Mouse (Mus musculus) gastrocnemius, adult 2 months (tissue): ENCODE data around the gene Spag7. TPM values are rescaled to one million over a fixed set of nuclear protein-coding genes. Genes with fewer than 3 reads are reported as not detected.

ENCODE experiments used
- DNase-seq: peaks from one replicate; pipeline ENCODE4 v3.0.0; 2022
- H3K27ac ChIP-seq: fragments of 200-600 bp; 2 replicates; pipeline ENCODE4 v1.8.1; 2022; ENCODE audit warnings: mild to moderate bottlenecking
- H3K4me3 ChIP-seq: fragments of 200-600 bp; 2 replicates; pipeline ENCODE4 v1.8.1; 2022; ENCODE audit warnings: mild to moderate bottlenecking, moderate library complexity
- CTCF ChIP-seq: fragments of 200-600 bp; IDR thresholded peaks from 2 replicates; pipeline ENCODE4 v1.8.1; 2022; ENCODE audit warnings: antibody characterized with exemption, mild to moderate bottlenecking, moderate library complexity
- intact Hi-C: fragments of 180-260 bp; cut with DNase I; formaldehyde crosslinking; loops from one replicate; pipeline ENCODE4 v1.15.1; 2025
- total RNA-seq, 2 experiments: library from RNA; stranded (reverse); gene quantifications; 2 replicates each; pipeline ENCODE4 v1.2.3; 2021

Gene Spag7
- total RNA-seq, 2 experiments from 2014 or later, result 86.3 to 86.4 TPM

DNA sequence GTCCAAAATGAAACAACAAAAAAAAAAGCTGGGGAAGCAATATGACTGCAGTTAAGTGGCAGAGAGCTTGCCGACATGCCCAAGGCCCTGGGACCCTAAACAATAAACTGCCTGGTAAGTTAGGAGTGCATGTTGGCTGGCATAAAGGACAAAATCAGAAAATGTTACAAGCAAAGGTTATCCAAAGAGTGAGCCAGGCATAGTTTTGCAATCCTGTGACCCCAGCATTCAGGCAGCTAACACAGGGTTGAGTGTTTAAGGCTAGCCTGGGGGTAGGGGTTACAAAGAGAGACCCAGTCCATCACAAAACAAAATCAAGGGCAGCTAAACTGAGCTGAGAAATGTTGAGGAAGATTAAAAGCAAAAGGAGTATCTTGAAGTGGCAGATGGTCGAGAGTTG lies 29.8 kb upstream of the Spag7 start:
- peak overlapping the region; percentile 100 for H3K27ac ChIP-seq
- peak overlapping the region; percentile 75 for H3K4me3 ChIP-seq
- no peak for DNase-seq
- no peak for TF ChIP-seq CTCF
- intact Hi-C loops, result loop anchor here (2.0 kb wide), 1 partner anchor 50 kb away; no protein-coding TSS in a partner anchor

DNA sequence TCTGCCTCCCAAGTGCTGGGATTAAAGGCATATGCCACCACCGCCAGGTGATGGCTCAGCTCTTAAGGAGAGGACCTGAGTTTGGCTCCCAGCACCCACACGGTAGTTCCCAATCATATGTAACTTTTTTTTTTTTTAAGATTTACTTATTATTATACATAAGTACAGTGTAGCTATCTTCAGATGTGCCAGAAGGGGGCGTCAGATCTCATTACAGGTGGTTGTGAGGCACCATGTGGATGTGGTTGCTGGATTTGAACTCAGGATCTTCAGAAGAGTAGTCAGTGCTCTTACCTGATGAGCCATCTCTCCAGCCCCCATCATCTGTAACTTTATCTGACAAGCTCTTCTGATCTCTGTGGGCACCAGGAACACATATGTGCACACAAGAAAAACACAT lies 28.2 kb upstream of the Spag7 start:
- no peak for DNase-seq
- peak; percentile 9; the same call in 1 of the 2 replicates for TF ChIP-seq CTCF
- intact Hi-C loops, result no loop called here

GRCm38 (mm10) chr11:70693504-70693903 lies 24.3 kb upstream of the Spag7 start:
- intact Hi-C loops, result no loop called here
- TF ChIP-seq CTCF, result no peak
- Histone ChIP-seq H3K27ac (no peak overlapping the region), H3K4me3 (no peak overlapping the region)
- DNase-seq, result no peak

More for the DNA sequence above, 28.2 kb upstream of the Spag7 start:
- Histone ChIP-seq H3K27ac (no peak overlapping the region), H3K4me3 (no peak overlapping the region)

GRCm38 (mm10) chr11:70689578-70689977 lies 20.4 kb upstream of the Spag7 start:
- H3K27ac ChIP-seq, result 0 out of 2 replicates have a peak overlapping the region, but pooled peaks have one; percentile 3
- intact Hi-C loops, result no loop called here
- TF ChIP-seq CTCF, result no peak
- DNase-seq, result no peak
- H3K4me3 ChIP-seq, result no peak overlapping the region

- TF ChIP-seq CTCF, result no peak
- Histone ChIP-seq H3K27ac (peak overlapping the region; percentile 98), H3K4me3 (peak overlapping the region; percentile 84)
- no peak for DNase-seq
- intact Hi-C loops, result loop anchor here (1.0 kb wide), 1 partner anchor 34 kb away; the partner anchor contains the start of gene Pfn1
Observed at GRCm38 (mm10) chr11:70688372-70688771, 19.2 kb upstream of the Spag7 start.

- DNase-seq, result peak; percentile 95
- TF ChIP-seq CTCF, result peak; percentile 71
- H3K27ac ChIP-seq, result peak within 1 kb of the TSS; percentile 98
- peak within 1 kb of the TSS; percentile 84 for H3K4me3 ChIP-seq
- intact Hi-C loops, result loop anchor here (1.0 to 2.0 kb wide), 2 partner anchors 13 to 33 kb away; partner anchors contain the start of genes Inca1, Kif1c and Pfn1
Observed at GRCm38 (mm10) chr11:70687601-70688199, 18.5 kb upstream of the Spag7 start, which contains the start of gene Camta2. Gene Camta2 (minus strand): TSS chr11:70688105.

- DNase-seq, result no peak
- H3K4me3 ChIP-seq, result peak overlapping the region; percentile 84
- intact Hi-C loops, result loop anchor here (2.0 kb wide), 1 partner anchor 14 kb away; the partner anchor contains the start of genes Inca1 and Kif1c
- H3K27ac ChIP-seq, result peak overlapping the region; percentile 98
- no peak for TF ChIP-seq CTCF
Observed at GRCm38 (mm10) chr11:70686901-70687566, 17.8 kb upstream of the Spag7 start.

GRCm38 (mm10) chr11:70683640-70684039 lies 14.4 kb upstream of the Spag7 start:
- TF ChIP-seq CTCF, result no peak
- no peak for DNase-seq
- no peak overlapping the region for H3K4me3 ChIP-seq
- intact Hi-C loops, result loop anchor here (2.0 kb wide), 1 partner anchor 71 kb away; no protein-coding TSS in a partner anchor
- H3K27ac ChIP-seq, result no peak overlapping the region

GRCm38 (mm10) chr11:70681897-70682581 lies 12.8 kb upstream of the Spag7 start:
- no peak overlapping the region for H3K27ac ChIP-seq
- DNase-seq, result no peak
- intact Hi-C loops, result loop anchor here (2.0 kb wide), 1 partner anchor 73 kb away; no protein-coding TSS in a partner anchor
- TF ChIP-seq CTCF, result peak; percentile 45
- no peak overlapping the region for H3K4me3 ChIP-seq

- intact Hi-C loops, result no loop called here
- H3K4me3 ChIP-seq, result no peak overlapping the region
- no peak for TF ChIP-seq CTCF
- H3K27ac ChIP-seq, result no peak overlapping the region
- DNase-seq, result no peak
Observed at GRCm38 (mm10) chr11:70681170-70681569, 12.0 kb upstream of the Spag7 start.

DNA sequence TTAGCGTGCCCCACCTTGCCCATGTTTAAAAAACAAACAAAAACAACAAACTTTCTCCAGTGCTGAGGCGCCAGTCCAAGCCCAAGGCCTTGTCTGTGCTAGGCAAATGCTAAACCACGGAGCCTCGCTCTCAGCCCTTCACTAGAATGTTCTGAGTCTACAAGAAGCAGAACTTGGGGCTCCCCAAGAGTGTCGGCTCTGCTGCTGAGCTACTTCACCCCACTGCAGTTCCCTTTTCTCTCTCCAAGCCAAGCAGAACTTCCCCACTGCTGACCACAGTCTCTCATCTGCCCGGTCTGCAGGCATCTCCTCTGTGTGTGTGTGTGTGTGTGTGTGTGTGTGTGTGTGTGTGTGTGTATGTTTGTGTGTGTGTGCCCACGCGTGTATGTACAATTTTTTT lies 10.7 kb upstream of the Spag7 start:
- intact Hi-C loops, result no loop called here
- Histone ChIP-seq H3K27ac (no peak overlapping the region), H3K4me3 (no peak overlapping the region)
- DNase-seq, result peak; percentile 25
- TF ChIP-seq CTCF, result no peak

DNA sequence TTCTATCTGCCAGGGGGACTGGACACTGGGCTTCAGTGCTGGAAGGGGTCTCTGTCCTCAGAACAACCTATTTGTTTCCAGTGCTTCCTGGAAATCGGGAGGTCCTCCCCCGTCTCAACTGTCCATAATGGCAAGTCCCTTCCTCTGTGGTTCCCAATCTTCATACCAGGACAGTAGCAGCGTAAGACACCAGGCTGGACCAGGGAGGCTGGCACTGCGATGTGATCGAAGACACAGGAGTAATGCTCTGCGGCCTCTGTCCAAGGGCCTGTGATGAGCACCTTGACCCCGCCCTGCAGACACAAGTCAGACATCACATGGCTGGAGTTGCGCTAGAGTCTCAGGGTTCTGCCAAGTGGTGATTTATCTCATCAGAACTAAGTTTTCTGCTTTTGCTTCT lies 10.1 kb upstream of the Spag7 start:
- no peak for TF ChIP-seq CTCF
- intact Hi-C loops, result no loop called here
- peak; percentile 17 for DNase-seq
- no peak overlapping the region for H3K4me3 ChIP-seq
- H3K27ac ChIP-seq, result no peak overlapping the region

DNA sequence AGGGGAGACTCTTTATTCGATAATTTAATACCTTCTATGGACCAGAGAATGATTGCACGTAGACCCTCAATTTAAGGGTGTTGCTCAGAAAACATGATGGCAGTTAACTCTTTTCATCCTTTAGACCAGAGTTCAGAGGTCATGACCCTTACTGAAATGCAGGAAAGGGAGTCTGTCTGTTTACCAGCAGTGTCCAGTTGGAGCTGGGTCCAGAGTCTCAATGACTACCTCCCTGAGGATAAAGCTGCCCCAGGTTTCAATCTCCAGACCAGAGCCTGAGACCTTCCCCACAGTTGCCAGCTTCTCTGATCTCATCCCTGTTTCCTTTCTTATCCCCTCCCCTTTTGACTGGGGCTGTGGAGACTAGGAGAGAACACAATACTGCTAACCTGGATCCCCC lies 9.4 kb upstream of the Spag7 start:
- no peak for DNase-seq
- no peak overlapping the region for H3K4me3 ChIP-seq
- no peak overlapping the region for H3K27ac ChIP-seq
- no peak for TF ChIP-seq CTCF
- intact Hi-C loops, result no loop called here
